Comparison of ENCODE assay signal across 1 mouse cellular context in genomic region chr2:131232558-131232957, GRCm38 (mm10).
TF ChIP-seq lines count a peak whose summit lies in the region.

No protein-coding gene starts in this region.

TF ChIP-seq in MEL, 35 proteins besides CTCF, POLR2A, EP300 and RAD21:
- TF ChIP-seq SMC3 (IDR thresholded peaks at IDR 0.05; ENCODE audit: low read depth, low read length): no peak
- TF ChIP-seq ZMIZ1 (IDR thresholded peaks at IDR 0.05; ENCODE audit: low read depth, low read length): peak; percentile 74; the same call in 1 of the 2 replicates
- peak; percentile 52; the same call in 1 of the 2 replicates for TF ChIP-seq HCFC1 (IDR thresholded peaks at IDR 0.05; ENCODE audit: low read depth, low read length)
- no peak for TF ChIP-seq MAZ (IDR thresholded peaks at IDR 0.05; ENCODE audit: low read depth, low read length)
- no peak for TF ChIP-seq CHD1 (IDR thresholded peaks at IDR 0.05; ENCODE audit: low read depth, low read length)
- peak; percentile 82 for TF ChIP-seq TBP (IDR thresholded peaks at IDR 0.05; ENCODE audit: low read depth, low read length)
- no peak for TF ChIP-seq MYC (IDR thresholded peaks at IDR 0.05; ENCODE audit: low read depth, low read length)
- TF ChIP-seq SIN3A (IDR thresholded peaks at IDR 0.05; ENCODE audit: low read length): 0 out of 2 replicates have a peak, but pooled peaks have one; percentile 10
- TF ChIP-seq NELFE (IDR thresholded peaks at IDR 0.05; ENCODE audit: low read depth, low read length): peak; percentile 65
